Mouse (Mus musculus) neural tube, embryonic 11.5 days (tissue): Measurements from ENCODE around the gene Wnt1. TPM values are rescaled to one million over a fixed set of nuclear protein-coding genes. Genes with fewer than 3 reads are reported as not detected.
A peak's percentile ranks its signal among the peaks of the same experiment; 100 is the strongest.

Source experiments
- ATAC-seq: fragments of 200-750 bp; cut with Nextera tagmentation; 2 replicates; pipeline ENCODE4 v1.8.0; 2017; ENCODE audit warnings: moderate number of reproducible peaks, mild to moderate bottlenecking, moderate TSS enrichment, moderate library complexity; ENCODE audit not compliant: insufficient read depth, low FRiP score, low TSS enrichment
- DNase-seq: peaks from one replicate; pipeline ENCODE4 v3.0.0-alpha.2; 2015; ENCODE audit warnings: low spot score
- H3K27ac ChIP-seq: fragments of 300-500 bp; sonication (generic); 2 replicates; pipeline ENCODE4 v1.5.1; 2014; ENCODE audit warnings: low read depth, mild to moderate bottlenecking, low read length
- H3K27me3 ChIP-seq: fragments of 300-500 bp; sonication (generic); 2 replicates; pipeline ENCODE4 v1.6.1; 2014; ENCODE audit warnings: mild to moderate bottlenecking, low read length, mixed read lengths; ENCODE audit not compliant: control insufficient read depth, insufficient read depth
- H3K36me3 ChIP-seq: fragments of 300-500 bp; sonication (generic); 2 replicates; pipeline ENCODE4 v1.6.1; 2014; ENCODE audit warnings: mild to moderate bottlenecking, low read length, moderate library complexity, mixed read lengths; ENCODE audit not compliant: control insufficient read depth, insufficient read depth
- H3K4me1 ChIP-seq: fragments of 300-500 bp; sonication (generic); 2 replicates; pipeline ENCODE4 v1.6.1; 2014; ENCODE audit warnings: low read length, mixed read lengths; ENCODE audit not compliant: control insufficient read depth, insufficient read depth
- H3K4me2 ChIP-seq: fragments of 300-500 bp; sonication (generic); 2 replicates; pipeline ENCODE4 v1.6.1; 2014; ENCODE audit warnings: low read depth, mild to moderate bottlenecking, moderate library complexity
- H3K4me3 ChIP-seq: fragments of 300-500 bp; sonication (generic); 2 replicates; pipeline ENCODE4 v1.5.1; 2014; ENCODE audit warnings: low read depth, low read length
- H3K9ac ChIP-seq: fragments of 300-500 bp; sonication (generic); 2 replicates; pipeline ENCODE4 v1.6.1; 2014; ENCODE audit warnings: mild to moderate bottlenecking, low read length
- H3K9me3 ChIP-seq: fragments of 300-500 bp; sonication (generic); 2 replicates; pipeline ENCODE4 v1.6.1; 2016; ENCODE audit warnings: low read length; ENCODE audit not compliant: control insufficient read depth
- WGBS: fragments of 180-500 bp; shearing (Covaris S2); extraction: QIAGEN DNeasy Blood & Tissue Kit; methylation state at CpG from one replicate; pipeline ENCODE4 v1.1.7; 2014; 5-methylcytosine and 5-hydroxymethylcytosine counted together
- polyA plus RNA-seq: library from polyadenylated mRNA; unstranded; fragments of >200 nt; fragmentation: Nextera tagmentation; extraction: Ambion mirVana; gene quantifications from 2 replicates; pipeline ENCODE4 v1.2.1, GENCODE M21; 2014

The Wnt1 gene
- polyA plus RNA-seq, 1 experiment from 2014 or later = 12.9 TPM

DNA sequence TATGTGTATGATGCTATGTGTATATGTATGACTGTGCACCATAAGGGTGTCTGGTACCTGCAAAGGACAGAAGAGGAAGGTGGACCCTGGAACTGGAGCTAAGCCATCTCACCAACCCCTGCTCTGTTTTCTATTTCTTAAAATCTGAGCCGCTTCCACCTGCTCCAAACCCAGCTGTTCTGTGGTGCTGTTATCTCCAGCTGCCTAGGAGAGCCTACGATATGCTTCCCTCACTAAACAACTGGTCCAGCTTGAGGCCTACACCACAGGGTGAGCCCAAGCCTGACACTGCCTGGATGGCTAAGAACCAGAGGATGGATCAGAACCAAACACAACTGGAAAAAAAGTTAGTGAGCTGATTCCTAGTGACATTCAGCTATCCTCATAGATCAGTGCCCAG, 35.5 kb upstream of the Wnt1 start:
- Histone ChIP-seq H3K27ac (no peak overlapping the region), H3K4me1 (no peaks in the 10 kb centered on the region), H3K4me3 (no peak overlapping the region), H3K36me3 (0 out of 2 replicates have a peak, but pooled peaks cover 2% of the 10 kb centered on the region), H3K27me3 (no peaks in the 10 kb centered on the region), H3K9me3 (no peaks in the 10 kb centered on the region), H3K4me2 (no peak overlapping the region), H3K9ac (no peak overlapping the region)
- no peak for DNase-seq
- no peak for ATAC-seq
- 93% methylated on average over 2 of the region's 2 CpGs for WGBS

GRCm38 (mm10) chr15:98762201-98762621, 27.4 kb upstream of the Wnt1 start:
- Histone ChIP-seq H3K4me1 (peaks cover 3% of the 10 kb centered on the region; the same call in 1 of the 2 replicates), H3K4me3 (peak overlapping the region; percentile 98), H3K4me2 (peak overlapping the region; percentile 90), H3K9ac (peak overlapping the region; percentile 93), H3K27ac (peak overlapping the region; percentile 73), H3K9me3 (no peaks in the 10 kb centered on the region), H3K27me3 (peaks cover 6% of the 10 kb centered on the region), H3K36me3 (0 out of 2 replicates have a peak, but pooled peaks cover 2% of the 10 kb centered on the region)
- 0% methylated on average over 24 of the region's 24 CpGs for WGBS
- peak; percentile 82 for DNase-seq
- peak; percentile 59 for ATAC-seq

DNA sequence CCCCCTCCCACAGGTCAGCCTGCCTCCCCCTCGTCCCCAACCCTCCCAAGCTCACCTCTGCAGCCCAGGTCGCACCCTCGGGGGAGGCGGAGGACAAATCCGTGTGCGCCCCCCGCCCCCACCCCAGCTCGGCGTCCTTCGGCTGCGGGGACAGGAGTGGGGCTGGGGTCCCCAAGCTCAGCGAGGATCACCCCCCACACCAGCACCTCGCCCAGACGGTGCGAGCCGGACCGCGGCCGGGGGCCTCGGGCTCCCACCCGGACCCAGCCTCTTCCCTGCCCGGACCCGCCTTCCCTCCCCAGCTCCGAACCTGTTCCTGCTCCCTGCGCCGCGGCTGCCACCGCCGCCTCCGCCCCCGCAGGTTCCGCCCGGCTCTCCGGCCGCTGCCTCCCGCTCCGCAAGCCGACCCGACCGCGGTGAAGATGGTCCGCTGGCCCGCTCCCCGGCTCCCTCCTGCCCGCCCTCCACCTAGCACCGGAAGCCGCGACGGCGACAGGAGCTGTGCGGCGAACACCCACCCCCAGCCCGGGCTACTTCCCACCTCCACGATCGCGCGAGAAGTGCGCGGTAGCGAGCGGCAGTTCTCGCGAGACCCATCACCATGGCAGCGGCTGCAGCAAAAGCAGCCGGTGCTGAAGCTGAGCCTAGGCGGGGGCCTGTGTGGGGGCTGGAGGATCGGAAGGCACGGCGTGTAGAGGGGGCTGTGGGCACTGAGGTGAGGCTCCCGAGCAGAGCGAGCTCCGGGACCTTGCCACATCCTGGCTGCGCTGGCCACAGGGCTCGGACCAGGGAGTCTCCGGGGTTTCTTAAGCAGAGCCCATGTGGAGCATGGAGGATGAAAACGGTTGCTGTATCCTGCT, 26.8 kb upstream of the Wnt1 start, which contains the start of gene Arf3:
TSS of gene Arf3 (minus strand) at position 545 of the 860 bp plus-strand sequence.
- peaks cover 3% of the 10 kb centered on the region; the same call in 1 of the 2 replicates for H3K4me1 ChIP-seq
- H3K9me3 ChIP-seq = no peaks in the 10 kb centered on the region
- WGBS = under 1% methylated on average over 60 of the region's 76 CpGs
- peak within 1 kb of the TSS; percentile 93 for H3K9ac ChIP-seq
- peak; percentile 97 for DNase-seq
- peaks cover 6% of the 10 kb centered on the region for H3K27me3 ChIP-seq
- peak; percentile 93 for ATAC-seq
- H3K4me3 ChIP-seq = peak within 1 kb of the TSS; percentile 98
- H3K36me3 ChIP-seq = 0 out of 2 replicates have a peak, but pooled peaks cover 2% of the 10 kb centered on the region
- peak within 1 kb of the TSS; percentile 73 for H3K27ac ChIP-seq
- H3K4me2 ChIP-seq = peak within 1 kb of the TSS; percentile 90

- H3K27ac ChIP-seq = no peak overlapping the region
- no peaks in the 10 kb centered on the region for H3K36me3 ChIP-seq
- peaks cover 23% of the 10 kb centered on the region for H3K27me3 ChIP-seq
- H3K4me2 ChIP-seq = no peak overlapping the region
- ATAC-seq = no peak
- 64% methylated on average over 4 of the region's 4 CpGs for WGBS
- no peak for DNase-seq
- H3K4me1 ChIP-seq = peaks cover 3% of the 10 kb centered on the region; the same call in 1 of the 2 replicates
- H3K9ac ChIP-seq = no peak overlapping the region
- H3K9me3 ChIP-seq = no peaks in the 10 kb centered on the region
- no peak overlapping the region for H3K4me3 ChIP-seq
Observed at GRCm38 (mm10) chr15:98765929-98766328, 23.7 kb upstream of the Wnt1 start.

- no peaks in the 10 kb centered on the region for H3K9me3 ChIP-seq
- WGBS = 12% methylated on average over 5 of the region's 5 CpGs
- peaks cover 8% of the 10 kb centered on the region; the same call in 1 of the 2 replicates for H3K4me1 ChIP-seq
- H3K4me2 ChIP-seq = no peak overlapping the region
- DNase-seq (no peak), ATAC-seq (no peak)
- no peak overlapping the region for H3K4me3 ChIP-seq
- no peak overlapping the region for H3K27ac ChIP-seq
- peaks cover 46% of the 10 kb centered on the region for H3K27me3 ChIP-seq
- no peak overlapping the region for H3K9ac ChIP-seq
- H3K36me3 ChIP-seq = no peaks in the 10 kb centered on the region
Observed at GRCm38 (mm10) chr15:98768259-98768658, 21.4 kb upstream of the Wnt1 start.

- Histone ChIP-seq H3K9me3 (no peaks in the 10 kb centered on the region), H3K36me3 (no peaks in the 10 kb centered on the region), H3K4me2 (peak overlapping the region; percentile 37; the same call in 1 of the 2 replicates), H3K27me3 (peaks cover 77% of the 10 kb centered on the region), H3K4me3 (peak overlapping the region; percentile 16), H3K4me1 (peaks cover 16% of the 10 kb centered on the region), H3K27ac (no peak overlapping the region), H3K9ac (no peak overlapping the region)
- DNase-seq (no peak), ATAC-seq (no peak)
- WGBS = 3% methylated on average over 12 of the region's 12 CpGs
Observed at GRCm38 (mm10) chr15:98771813-98772425, 17.7 kb upstream of the Wnt1 start.

DNA sequence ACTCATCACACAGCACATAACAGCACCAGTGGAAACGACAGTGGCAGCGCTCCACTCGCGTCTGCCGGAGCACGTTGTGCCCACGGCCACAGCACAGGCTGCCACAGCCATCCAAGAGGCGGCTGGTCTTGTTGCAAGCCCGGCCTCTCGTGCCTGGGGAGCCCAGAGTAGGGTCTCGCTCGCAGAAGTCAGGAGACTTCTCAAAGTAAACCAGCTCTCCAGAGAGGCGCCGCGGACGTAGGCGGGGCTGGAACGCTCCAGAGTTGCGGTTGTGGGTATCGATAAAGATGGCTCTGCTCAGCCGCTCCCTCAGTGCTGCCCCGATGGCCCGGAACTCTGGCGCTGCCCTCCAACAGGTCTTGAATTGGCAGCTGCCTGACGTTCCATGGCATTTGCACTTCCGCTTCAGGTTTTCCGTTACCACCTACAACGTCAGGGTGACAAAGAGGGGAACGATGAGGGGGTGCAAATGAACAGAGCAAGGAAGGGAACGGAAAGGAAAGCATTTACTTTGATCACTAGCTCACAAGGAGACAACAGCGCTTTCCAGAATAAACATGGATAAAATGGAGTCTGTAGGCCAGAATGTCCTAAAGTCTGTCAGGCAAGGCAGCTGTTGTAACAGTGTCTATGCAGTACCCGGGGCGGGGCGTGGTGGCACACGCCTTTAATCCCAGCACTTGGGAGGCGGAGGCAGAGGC, 17.0 kb upstream of the Wnt1 start:
- Histone ChIP-seq H3K4me1 (peaks cover 16% of the 10 kb centered on the region), H3K9me3 (no peaks in the 10 kb centered on the region), H3K4me2 (peak overlapping the region; percentile 37), H3K27ac (no peak overlapping the region), H3K36me3 (no peaks in the 10 kb centered on the region), H3K4me3 (peak overlapping the region; percentile 16), H3K9ac (no peak overlapping the region), H3K27me3 (peaks cover 85% of the 10 kb centered on the region)
- ATAC-seq (no peak), DNase-seq (peak; percentile 44)
- WGBS = 2% methylated on average over 36 of the region's 36 CpGs

DNA sequence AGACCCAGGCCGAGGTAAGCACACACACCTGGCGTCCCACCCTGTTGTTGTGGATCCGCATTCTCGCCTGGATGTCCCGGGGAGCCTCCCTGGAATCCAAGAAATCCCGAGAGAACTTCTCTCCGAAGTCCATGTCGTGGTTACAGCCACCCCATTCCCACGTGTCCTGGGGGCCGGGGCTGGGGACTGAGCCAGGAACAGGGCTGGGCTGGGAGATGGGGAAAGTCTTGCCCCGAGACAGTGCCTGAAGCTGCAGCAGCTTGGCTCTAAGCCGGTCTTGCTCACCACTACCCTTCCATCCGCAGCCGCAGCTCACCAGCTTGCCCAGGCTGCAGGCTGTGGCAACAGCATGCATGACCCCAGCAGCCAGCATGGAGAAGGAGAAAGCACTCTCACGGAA, 15.6 kb upstream of the Wnt1 start:
- Histone ChIP-seq H3K27me3 (peaks cover 94% of the 10 kb centered on the region), H3K4me3 (no peak overlapping the region), H3K9me3 (no peaks in the 10 kb centered on the region), H3K9ac (no peak overlapping the region), H3K4me1 (peaks cover 20% of the 10 kb centered on the region), H3K27ac (no peak overlapping the region), H3K36me3 (no peaks in the 10 kb centered on the region), H3K4me2 (no peak overlapping the region)
- WGBS = 4% methylated on average over 15 of the region's 15 CpGs
- DNase-seq (no peak), ATAC-seq (no peak)
